Mouse (Mus musculus): Measurements from ENCODE around the gene Map3k10.

The Map3k10 gene

DNA sequence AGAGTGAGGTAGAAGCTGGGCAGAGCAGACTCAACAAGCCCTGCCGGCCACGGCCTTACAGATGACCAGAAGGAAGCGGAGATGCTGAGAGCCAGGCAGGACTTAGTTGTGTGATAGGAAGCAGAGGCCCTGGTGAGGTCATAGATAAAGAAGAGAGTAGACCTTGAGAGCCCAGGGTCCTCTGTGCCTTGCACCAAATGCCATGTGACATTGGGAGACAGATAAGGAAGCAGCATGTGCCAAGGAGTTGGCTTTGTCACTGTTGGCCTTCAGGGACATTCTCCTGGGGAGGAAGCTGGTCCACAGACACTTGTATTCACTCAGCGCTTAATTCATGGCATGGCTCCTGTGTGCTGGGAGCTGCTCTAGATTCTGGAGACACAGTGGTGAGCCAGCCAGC is 65.1 kb downstream of the Map3k10 start:
- no peak for DNase-seq (ENCODE audit: low read depth, low spot score)

DNA sequence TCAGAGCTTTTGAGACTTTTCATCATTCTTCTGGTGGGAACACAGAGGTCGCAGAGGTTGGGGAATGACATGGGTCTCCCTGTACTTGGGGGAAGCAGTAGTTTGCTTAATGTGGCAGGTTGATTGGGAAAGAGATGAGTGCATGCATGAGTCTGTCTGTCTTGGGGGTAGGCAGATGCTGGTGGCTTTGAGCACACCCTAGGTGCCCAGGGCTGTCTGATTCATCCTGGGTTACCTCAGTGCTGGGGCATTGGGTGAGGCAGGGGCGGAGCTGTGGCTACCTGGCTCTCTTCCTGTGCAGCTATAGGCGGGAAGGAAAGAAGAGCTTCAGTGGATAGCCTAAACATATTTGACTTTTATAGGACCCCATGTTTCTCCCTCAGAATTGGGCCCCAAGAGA is 66.3 kb downstream of the Map3k10 start:
- no peak for DNase-seq (ENCODE audit: low read depth, low spot score)

DNA sequence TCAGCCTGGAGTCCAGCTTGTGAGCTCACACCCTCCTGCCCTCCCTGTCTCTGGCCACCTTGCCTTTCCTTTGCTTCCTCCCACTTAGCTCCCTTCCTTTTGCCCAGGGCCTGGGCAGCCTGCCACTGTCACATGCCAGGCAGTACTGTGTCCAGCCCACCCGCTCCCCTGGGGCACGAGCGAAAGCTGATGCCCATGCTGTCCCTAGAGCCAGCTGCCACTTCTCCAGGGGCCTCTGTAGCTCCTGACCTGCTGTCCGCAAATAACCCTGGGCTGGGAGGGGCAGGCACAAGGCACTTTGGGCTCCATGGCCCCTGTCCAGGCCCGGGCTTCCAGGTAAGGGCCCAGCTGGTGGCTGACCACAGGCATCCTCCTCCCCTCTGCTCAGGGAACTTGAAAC is 66.8 kb downstream of the Map3k10 start:
- no peak for DNase-seq (ENCODE audit: low read depth, low spot score)

GRCm38 (mm10) chr7:27606481-27607254 is 67.7 kb downstream of the Map3k10 start:
- no peak for DNase-seq (ENCODE audit: low read depth, low spot score)
